Mouse (Mus musculus) lung, postnatal 4 days (tissue): ENCODE data around the gene E4f1.

Experiments used
- DNase-seq, 2 experiments: peaks; one replicate each; pipeline ENCODE4 v3.0.0; 2021

Gene E4f1

DNA sequence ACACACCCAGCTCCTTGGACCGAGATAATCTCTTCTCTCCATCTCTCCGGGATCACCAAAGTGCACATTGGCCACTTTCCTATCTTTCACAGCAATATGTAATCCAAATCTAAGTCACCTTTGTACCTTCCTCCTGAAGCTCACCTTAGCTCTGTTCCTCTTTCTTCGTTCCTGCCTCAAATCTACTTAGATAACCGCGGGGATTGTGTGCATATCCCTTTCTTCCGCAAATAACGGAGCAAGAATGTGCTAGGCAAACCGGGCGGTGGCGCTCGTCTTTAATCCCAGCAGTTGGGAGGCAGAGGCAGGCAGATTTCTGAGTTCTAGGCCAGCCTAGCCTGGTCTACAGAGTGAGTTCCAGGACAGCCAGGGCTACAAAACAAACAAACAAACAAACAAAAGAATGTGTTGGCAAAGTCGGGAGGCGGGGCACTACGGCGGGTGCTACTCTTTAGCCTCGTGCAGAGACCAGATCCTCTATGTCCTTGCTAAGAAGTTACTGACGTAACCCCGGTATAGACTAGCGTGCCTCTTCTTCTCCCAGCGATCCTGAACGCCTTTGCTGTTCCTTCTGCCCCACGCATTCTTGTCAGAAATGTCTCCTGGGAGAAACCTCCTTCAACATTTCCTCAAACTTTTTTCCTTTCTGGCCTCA lies 56.4 kb downstream of the E4f1 start:
- peak; percentile 39 to 49 for DNase-seq

DNA sequence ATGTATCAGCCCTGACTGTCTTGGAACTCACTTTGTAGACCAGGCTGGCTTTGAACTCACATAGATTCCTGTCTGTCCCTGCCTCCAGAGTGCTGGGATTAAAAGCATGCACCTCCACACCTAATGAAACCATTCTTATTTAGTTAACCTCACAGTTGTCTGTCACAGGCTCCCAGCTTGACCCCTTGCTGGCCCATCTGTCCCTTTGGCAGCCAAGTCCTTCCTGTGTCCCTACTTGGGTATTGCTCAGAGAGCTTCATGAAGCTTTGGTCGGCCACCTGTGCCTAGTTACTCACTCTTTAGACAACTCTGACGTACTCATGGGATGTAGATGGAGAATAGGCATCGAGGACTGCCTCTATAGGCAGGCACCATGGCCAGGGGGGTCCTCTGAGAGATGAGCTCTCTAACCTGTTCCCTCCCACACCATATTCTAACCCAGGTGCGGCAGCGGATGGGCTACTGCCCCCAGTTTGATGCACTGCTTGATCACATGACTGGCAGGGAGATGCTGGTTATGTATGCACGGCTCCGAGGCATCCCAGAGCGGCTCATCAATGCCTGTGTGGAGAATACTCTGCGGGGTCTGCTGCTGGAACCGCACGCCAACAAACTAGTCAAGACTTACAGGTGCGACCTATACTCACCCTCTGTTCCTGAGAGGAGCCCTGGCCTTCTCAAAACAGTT lies 62.9 kb downstream of the E4f1 start:
- no peak for DNase-seq

DNA sequence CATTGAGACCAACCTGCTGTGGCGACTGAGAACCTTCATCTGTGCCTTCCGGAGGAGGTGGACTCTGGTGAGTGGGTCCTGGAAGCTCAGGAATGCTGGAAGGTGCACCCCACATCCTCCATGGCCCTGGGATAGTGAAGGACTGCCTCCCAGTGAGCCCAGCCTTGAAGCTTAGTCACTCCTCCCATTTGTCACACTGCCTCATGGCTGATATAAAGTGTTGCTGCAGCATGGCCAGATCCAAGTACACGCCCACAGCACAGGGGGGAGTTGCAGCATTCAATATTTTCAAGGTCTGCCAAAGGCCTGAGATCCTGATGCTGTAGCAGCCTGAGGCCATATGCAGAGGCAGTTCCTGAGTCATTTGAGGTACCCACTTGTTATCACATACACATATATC lies 67.7 kb downstream of the E4f1 start:
- DNase-seq: no peak

DNA sequence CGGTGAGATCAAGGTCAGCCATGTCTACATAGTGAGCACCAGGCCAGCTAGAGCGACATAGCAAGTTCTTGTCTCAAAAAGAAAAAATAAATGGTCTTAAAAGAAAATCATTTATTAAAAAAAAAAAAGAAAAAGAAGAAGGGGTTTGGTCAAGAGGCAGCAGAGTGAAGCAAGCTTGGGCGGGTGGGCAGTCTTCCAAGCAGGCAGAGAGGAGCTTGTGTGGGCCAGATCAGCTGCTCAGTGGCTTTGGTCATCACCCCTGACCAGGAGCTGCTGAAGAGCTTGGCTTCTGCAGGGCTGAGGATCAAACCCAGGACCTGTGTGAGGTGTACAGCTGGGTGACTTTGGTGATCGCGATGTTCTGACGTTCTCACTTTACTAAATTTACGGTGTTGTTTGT lies 75.7 kb downstream of the E4f1 start:
- DNase-seq: peak; percentile 40 to 67
